Mouse (Mus musculus) spleen, postnatal 4 days (tissue): ENCODE data around the gene Olfr1423.
"Not testable (repeated sequence)": the region's sequence is repeated elsewhere in the genome, so short reads cannot be mapped to it uniquely, and the experiment has no call there.

Source experiments
- DNase-seq, 2 experiments: peaks; one replicate each; pipeline ENCODE4 v3.0.0; 2022; ENCODE audit warnings: low spot score in 2 of 2

Olfr1423 gene

DNA sequence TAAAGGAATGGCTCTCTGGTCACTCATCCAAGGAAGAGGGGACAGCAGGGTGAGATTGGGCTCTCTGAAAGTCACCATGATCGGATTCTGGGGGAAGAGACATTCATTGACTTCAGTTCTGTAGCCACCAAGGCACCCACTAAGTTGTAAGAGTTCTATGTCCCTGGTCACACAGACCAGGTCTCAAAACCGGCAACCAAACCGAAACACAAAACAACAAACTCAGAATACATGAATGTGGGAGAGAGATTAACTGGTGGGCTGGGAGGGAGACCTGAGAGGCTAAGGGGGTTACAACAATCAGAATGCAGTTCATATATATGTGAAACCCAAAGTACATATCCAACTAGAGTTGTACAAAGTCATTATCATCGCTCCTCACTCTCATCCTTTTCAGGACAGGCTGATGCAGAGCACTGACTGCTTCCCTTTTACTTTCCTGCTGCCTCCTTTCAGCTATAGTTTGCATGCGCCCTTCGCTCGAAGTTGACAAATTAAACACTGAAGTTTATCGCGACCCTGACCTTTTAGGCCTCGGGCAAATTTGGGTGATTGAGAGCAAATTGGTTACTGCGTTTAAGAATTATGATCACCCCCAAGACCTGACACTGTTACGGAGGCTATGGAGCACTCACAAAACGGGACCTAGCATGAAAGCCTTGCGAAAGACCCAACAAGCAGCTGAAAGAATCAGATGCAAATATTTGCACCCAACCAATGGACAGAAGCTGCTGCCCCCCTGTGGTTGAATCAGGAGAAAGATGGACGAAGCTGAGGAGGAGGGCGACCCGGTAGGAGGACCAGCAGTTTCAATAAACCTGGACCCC lies 33.8 kb downstream of the Olfr1423 start:
- peak; percentile 67 to 80 for DNase-seq

DNA sequence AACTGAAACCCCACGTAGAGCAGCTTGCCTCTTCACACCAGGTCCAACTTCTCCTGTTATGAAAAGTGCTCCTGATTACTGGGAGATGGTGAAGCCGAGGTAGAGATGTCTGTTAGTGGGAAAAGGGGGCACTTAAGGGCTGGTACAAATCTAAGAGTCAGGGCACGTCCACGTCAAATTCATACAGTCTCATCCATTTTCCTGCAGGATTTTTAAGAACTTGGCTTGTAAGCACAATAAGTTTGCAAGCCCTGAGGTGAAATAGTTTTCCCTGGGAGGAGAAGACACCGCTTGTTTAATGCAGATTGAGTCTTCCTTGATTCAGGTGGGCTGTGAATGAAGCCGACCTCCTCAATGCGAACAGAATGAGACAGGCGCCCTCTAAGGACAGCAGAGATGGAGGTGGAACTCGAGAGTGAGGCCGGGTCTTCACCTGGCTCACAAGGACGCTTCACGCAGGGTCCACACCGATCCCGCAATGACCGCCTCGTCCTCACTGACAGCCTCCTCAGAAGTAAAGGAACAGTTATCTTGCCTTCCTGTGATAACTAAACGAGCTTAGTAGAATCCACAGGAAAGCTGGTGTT lies 34.7 kb downstream of the Olfr1423 start:
- DNase-seq = peak; percentile 20 to 66

DNA sequence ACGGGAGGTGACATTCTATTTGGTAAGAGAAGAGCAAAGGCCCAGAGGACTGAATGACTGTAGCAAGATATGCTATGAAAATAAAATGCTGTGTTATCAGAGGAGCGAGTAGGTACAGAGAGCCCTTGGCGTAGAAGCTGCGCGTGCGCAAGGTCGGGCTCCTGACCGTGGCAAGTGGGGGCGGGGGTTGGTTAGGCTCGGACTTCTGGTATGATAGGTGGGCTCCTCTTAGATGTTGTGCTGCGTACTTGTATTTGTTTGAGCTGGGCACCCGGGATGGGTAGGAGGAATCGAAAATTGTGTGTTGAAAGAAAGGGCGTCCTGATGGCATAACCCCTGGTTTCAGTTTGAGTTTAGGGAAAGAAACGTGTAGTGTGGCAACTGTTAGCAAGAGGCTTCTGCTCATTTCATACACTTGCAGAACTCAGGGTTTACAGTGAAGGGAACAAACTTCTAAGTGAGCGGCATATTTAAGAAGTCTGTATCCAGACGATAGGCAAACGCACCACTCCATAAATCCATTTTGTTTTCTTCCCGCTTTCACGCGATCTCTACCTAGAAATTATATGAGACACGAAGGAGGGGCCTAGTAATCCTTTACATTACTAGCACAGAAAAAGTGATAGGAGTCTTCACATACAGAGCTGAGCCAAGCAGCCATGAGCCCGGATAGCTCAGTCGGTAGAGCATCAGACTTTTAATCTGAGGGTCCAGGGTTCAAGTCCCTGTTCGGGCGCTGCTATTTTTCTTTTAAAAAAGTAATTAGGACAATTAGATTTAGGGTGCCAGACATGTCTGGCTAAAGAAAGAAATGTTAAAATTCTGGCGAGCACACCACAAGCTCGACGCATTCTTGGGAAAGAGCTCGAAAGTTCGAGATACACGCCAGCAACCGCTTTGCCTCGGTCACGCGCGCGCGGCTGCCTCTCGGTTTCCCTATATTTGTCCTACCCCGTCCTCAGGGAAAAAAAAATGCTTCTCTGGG lies 35.4 kb downstream of the Olfr1423 start:
- DNase-seq = peak; percentile 88 to 93

DNA sequence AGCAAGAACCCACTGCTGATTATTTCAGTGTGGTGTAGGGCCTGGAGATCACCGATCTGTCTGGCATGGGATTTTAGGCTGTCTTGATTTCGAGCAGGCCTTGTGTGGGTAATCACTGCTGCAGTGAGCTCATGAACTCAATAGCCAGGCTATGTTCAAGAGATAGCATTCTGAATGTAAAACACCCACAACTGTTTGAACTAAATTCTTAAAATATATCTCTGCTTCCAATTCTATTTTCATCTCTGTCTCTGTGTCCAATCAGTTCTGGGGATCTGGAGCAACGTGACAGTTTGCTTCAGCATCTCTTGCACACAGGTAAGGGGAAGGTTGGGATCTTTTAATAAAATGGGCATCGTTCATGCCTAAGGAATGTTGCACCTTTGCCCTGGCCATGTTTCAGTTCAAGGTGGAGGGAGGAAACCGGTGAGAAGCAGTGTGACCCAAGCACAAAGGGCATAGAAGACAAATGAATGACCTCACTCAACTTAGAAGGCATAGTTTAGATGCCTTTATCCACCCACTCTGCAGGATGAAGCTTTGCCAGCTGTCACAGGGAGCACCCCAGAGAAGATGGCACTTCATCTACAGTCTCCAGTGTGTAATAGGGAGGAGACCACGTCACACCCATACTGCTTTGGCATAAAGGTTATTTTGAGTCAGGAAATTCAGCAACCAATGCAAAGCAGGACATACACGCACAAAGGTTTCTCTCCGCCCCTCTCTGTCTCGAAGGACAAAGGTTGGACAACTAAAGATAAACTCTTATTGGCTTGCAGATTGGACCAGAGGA lies 36.7 kb downstream of the Olfr1423 start:
- DNase-seq = no peak

DNA sequence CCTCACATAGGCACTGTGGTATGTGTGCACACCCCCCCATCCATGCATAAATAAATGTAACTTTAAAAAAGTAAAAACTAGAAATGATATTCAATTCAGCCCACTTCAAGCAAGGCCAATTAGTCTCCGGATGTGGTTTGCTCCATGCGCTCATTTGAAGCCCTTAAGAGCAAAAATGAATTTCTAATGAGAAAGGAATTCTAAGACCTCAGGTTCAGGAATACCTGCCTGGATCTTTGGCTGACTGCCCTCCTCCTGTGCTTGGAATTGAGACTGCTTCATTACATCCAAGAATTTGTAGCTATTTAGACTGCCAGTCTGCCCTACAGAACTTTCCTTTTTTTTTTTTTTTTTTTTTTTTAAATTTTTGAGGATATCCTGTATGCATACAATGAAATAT lies 37.5 kb downstream of the Olfr1423 start:
- DNase-seq = no peak

DNA sequence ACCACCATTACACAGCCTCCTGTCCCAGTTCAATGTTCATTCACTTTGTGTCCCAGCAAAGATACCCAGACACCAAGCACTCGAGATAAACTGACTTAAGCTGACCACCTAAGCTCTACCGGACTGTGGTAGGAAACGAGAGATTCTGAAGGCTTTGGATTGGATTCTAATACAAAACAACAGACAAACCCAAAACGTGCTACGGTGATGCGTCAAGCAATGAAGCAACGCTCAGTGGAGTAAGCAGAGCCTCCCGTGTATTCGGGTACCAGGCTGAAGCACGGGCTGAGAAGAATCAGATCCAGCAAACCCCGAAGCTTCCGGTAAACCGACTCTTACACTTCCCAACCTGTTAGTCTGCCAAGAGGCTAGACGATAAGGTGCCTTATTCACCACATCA lies 38.3 kb downstream of the Olfr1423 start:
- DNase-seq = no peak

DNA sequence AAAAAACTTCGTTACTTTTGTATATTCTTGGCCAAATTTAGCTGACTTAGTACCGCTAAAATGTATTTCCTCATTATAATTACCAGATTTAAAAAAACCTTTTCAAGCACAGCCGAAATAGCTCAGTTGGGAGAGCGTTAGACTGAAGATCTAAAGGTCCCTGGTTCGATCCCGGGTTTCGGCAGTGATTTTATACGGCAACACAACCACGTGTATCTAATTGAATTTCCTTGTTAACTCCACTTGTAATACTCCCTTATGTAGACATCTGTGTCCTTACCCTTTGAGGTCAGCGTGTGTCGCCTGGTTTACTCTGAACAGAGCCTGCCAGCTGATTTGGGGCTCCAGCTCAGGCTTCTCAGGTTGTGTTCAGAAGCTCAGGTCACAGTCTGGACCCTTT lies 39.0 kb downstream of the Olfr1423 start:
- peak; percentile 65 to 81 for DNase-seq

DNA sequence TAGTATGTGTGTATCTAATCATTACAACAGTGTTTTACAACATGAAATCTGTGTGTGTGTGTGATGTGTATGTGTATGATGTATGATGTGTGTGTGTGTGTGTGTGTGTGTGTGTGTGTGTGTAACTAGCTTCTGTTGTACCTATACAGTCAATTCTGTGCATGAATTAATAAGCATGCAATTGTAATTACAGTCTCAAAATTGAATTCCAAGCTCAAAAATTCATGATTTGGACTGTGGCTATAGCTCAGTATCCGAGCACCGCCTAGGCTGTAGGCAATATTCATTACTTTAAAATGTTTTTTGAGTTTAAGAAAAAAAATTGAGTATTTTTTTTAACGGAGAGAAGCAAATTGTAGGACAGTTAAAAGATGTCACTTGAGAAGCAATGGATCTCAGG lies 39.4 kb downstream of the Olfr1423 start:
- no peak for DNase-seq

DNA sequence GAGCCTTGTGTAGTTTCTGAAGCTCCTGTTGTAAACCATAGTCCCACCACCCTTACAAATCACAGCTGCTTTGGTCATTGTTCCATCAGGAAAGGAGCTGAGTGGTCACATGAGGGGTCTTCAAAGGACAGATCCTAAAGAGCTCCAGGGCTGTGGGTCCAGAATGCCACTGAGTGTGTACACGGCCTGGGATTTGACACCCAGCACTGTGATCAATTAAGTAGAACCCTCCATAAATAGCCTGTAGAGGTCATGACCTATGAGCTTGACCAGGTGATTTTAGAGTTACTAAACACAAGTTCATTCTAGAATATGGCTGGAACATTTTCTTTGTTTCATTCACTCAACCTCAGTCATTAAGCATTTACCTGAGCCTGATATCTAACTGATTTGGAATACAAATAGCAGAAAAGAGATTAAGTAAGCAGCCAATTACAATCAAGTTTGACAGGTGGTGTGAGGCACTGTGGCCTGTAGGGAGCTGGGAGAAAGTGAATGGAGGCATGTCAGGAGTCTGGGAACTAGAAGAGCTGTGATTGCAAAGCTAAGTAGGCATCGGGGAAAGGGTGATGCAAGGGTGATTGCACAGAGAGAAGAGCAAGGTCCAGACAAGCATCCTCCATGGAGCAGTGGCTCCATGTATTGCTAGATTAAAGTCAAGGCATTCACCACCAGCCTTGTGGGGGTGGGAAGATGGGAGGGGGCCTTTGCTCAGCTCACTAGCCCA lies 45.2 kb downstream of the Olfr1423 start:
- DNase-seq = no peak

DNA sequence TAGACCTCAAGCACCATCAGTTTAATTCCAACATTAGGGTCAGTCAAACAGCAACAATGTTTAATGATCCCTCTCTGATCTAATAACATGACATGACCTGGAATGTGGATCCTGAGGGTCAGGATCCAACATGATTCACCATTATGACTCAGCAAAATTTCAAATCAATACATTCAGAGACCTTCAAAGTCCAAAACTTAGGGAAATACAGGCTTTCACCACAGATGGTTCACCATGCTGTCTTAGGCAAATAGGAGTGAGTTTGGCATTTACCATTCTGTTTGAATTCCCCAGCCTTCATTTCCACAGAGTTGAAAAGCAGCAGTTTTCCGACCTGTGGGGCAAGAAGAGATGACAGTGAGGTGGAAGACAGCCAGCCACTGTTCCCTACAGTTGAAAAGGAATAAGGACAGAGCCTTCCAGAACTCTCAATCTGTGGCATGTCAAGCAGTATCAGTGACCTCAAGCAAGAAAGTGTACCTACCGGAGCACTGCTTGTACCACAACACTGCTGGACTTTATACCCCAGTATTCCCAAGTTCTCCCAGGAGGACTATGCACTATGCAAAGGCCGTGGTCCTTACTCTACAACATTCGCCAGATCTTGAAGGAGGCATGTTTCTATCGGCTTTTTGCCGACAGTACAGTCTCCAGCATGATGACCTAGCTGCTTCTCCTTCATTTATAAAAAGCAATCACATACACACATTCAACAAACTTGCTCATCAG lies 46.2 kb downstream of the Olfr1423 start:
- DNase-seq = no peak

DNA sequence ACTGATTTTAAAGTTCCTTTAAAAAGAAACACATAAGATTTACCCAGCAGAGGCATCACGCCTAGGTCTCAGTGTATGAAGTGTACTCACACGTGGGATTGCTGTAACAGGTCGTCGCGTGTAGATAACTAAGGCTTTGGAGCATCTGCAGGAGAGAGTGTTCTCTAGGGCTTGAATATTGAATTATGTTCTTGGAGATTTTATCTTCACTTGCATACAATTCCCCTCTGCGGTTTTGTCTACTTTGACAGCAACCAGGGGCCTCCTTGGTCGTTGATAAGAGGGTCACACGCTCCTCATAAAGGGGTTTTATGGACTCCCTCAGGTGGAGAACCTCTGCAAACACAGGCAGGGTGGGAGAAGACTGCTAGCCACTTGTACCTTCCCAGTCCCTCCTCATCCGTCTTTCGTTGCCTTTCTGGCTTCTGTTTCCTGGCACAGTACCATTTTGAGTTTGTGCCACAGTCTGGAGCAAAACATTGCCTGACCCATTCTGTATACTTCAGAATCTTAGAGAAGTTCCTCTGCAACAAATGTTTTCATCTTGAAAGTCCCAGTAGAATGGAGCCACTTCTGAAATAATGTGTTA lies 48.6 kb downstream of the Olfr1423 start:
- DNase-seq = no peak

DNA sequence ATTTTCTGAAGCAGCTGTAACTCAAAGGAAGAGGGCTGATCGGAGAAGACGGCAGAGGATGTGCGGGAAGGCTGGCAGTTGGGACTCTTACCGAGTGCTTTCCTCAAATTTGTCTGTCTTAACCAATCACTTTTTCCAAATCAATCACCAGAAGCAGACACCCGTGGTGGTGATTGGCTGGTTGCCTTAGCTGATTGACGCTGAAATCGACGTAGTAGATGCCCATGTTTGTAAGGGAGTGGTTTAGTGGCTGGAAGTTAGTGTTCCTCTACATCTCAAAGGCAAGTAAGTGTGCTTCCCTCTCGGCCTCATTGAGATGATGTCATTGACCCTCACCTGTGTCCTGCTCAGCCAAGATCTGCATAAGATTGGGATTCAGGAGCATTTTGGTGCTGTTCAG lies 49.1 kb downstream of the Olfr1423 start:
- no peak for DNase-seq

DNA sequence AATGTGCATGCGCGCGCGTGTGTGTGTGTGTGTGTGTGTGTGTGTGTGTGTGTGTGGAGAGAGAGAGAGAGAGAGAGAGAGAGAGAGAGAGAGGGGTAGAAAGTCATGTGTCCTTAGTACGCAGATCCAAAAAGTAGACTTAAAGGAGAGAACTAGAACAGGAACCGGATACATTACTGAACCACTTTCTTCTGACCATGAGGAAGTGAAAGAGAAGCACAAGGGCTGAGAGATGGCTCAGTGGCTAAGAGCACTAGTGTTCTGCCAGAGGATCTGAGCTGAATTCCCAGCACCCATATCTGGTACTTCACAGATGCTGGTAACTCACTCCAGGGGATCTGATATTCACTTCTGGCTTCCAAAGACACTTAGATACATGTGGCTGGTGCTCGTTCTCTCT lies 51.8 kb downstream of the Olfr1423 start:
- no peak for DNase-seq

DNA sequence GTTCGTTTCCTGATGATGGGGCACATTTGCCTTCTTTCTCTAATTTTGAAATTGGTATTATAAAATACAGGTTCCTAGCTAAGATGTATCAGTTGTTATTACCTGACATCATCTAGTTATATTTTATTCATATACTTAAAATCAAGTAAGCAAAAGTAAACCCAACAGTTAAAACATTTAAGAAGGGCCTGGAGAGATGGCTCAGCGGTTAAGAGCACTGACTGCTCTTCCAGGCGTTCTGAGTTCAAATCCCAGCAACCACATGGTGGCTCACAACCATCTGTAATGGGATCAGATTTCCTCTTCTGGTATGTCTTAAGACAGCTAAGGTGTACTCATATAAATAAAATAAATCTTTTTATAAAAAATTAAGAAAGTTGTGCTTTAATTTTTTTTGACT lies 53.3 kb downstream of the Olfr1423 start:
- no peak for DNase-seq

DNA sequence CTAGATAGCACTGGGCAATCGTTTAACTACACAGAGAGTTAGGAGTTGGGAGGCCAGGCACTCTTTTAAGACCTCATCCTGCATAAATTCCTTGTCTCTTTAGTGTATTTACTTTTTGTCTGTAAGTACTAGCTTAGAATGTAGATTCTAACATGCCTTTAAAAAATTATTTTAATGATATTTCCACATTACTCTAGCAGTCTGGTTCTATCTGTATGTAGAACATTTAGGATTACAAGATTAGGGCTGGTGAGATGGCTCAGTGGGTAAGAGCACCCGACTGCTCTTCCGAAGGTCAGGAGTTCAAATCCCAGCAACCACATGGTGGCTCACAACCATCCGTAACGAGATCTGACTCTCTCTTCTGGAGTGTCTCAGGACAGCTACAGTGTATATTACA lies 56.5 kb downstream of the Olfr1423 start:
- not testable (repeated sequence) for DNase-seq
